Mouse (Mus musculus) lung, adult 2 months (tissue): ENCODE data around the gene Stxbp5l.

Experiments
- CTCF ChIP-seq: fragments of 200-500 bp; IDR thresholded peaks from 2 replicates; pipeline ENCODE4 v1.5.1; 2011; ENCODE audit warnings: mild to moderate bottlenecking, low read length, control low read depth; ENCODE audit not compliant: insufficient read depth
- POLR2A ChIP-seq: fragments of 200-500 bp; IDR thresholded peaks from 2 replicates; pipeline ENCODE4 v1.6.1; 2011; ENCODE audit warnings: low read depth, mild to moderate bottlenecking, control low read depth, low read length, borderline replicate concordance; ENCODE audit errors: extremely low read depth

DNA sequence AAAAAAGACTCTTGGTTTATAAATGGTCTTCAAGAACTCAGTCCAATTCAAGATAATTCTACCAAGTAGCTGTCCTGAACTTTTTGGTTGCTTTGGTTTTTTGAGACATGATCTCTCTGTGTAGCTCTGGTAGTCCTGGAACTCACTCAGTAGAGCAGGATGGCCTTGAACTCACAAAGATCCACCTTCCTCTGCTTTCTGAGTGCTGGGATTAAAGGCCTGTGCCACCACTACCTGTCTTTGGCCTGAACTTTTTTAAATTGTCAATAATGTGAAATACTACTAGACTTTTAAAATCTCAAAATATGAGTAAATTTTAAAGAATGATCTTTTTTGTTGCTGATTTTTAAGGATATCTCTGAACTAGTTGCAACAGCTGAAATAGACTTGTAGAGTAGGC lies 176.0 kb downstream of the Stxbp5l start:
- TF ChIP-seq CTCF (no peak), POLR2A (no peak)
